Mouse (Mus musculus) forebrain, embryonic 11.5 days (tissue): ENCODE measurements around the gene H3f3a. TPM values are rescaled to one million over a fixed set of nuclear protein-coding genes. Genes with fewer than 3 reads are reported as not detected.
A peak's percentile ranks its signal among the peaks of the same experiment; 100 is the strongest.

ENCODE experiments used
- ATAC-seq: fragments of 200-750 bp; cut with Nextera tagmentation; replicated peaks from 2 replicates; pipeline ENCODE4 v1.8.0; 2017; ENCODE audit warnings: moderate TSS enrichment; ENCODE audit not compliant: low FRiP score
- DNase-seq: peaks from one replicate; pipeline ENCODE4 v3.0.0-alpha.2; 2017; ENCODE audit warnings: low spot score
- H3K27ac ChIP-seq: fragments of 300-500 bp; sonication (generic); 2 replicates; pipeline ENCODE4 v1.5.1; 2014; ENCODE audit warnings: low read depth, low read length
- H3K27me3 ChIP-seq: fragments of 300-500 bp; sonication (generic); 2 replicates; pipeline ENCODE4 v1.6.1; 2014; ENCODE audit warnings: mild to moderate bottlenecking, low read length, mixed read lengths; ENCODE audit not compliant: control insufficient read depth, insufficient read depth
- H3K36me3 ChIP-seq: fragments of 300-500 bp; sonication (generic); 2 replicates; pipeline ENCODE4 v1.6.1; 2014; ENCODE audit warnings: mild to moderate bottlenecking, low read length, moderate library complexity, mixed read lengths; ENCODE audit not compliant: control insufficient read depth, insufficient read depth
- H3K4me1 ChIP-seq: fragments of 300-500 bp; sonication (generic); replicated peaks from 2 replicates; pipeline ENCODE4 v1.6.1; 2014; ENCODE audit warnings: low read length, mixed read lengths; ENCODE audit not compliant: control insufficient read depth, insufficient read depth
- H3K4me2 ChIP-seq: fragments of 300-500 bp; sonication (generic); 2 replicates; pipeline ENCODE4 v1.6.1; 2014; ENCODE audit warnings: low read depth, mild to moderate bottlenecking, low read length, moderate library complexity, mixed read lengths; ENCODE audit not compliant: severe bottlenecking
- H3K4me3 ChIP-seq: fragments of 300-500 bp; sonication (generic); 2 replicates; pipeline ENCODE4 v1.5.1; 2014; ENCODE audit warnings: low read depth, low read length
- H3K9ac ChIP-seq: fragments of 300-500 bp; sonication (generic); 2 replicates; pipeline ENCODE4 v1.6.1; 2014; ENCODE audit warnings: low read length
- H3K9me3 ChIP-seq: fragments of 300-500 bp; sonication (generic); 2 replicates; pipeline ENCODE4 v1.6.1; 2016; ENCODE audit warnings: low read length, mixed read lengths; ENCODE audit not compliant: control insufficient read depth
- WGBS: fragments of 180-500 bp; shearing (Covaris S2); extraction: QIAGEN DNeasy Blood & Tissue Kit; methylation state at CpG from one replicate; pipeline ENCODE4 v1.1.7; 2014; 5-methylcytosine and 5-hydroxymethylcytosine counted together
- polyA plus RNA-seq: library from polyadenylated mRNA; unstranded; fragments of >200 nt; fragmentation: Nextera tagmentation; extraction: Ambion mirVana; gene quantifications from 2 replicates; pipeline ENCODE4 v1.2.1, GENCODE M21; 2014

The H3f3a gene
- polyA plus RNA-seq, 1 experiment from 2014 or later = 3,206 TPM

DNA sequence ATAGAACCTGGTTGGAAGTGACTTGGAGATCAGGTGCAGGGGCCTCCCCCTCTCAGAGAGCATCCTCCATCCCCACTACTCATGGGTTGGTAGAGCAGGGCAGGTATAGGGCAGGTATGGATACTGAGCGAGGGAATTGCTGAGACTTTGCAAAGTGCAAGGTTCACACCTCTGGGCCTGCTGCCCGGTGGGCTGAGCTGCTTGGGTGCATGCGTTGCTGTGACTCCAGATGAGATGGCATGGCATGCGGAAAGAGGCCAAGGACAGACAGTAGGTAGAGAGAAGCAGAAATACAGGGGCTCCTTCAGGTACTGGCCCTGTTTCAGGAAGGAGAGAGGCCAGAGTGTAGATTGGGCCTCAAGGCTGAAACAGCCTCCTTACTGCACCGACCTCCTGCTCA, 32.5 kb downstream of the H3f3a start:
- Histone ChIP-seq H3K36me3 (no peaks in the 10 kb centered on the region), H3K27ac (no peak overlapping the region), H3K4me3 (no peak overlapping the region), H3K4me1 (peaks cover 6% of the 10 kb centered on the region), H3K9ac (no peak overlapping the region), H3K27me3 (no peaks in the 10 kb centered on the region), H3K4me2 (no peak overlapping the region), H3K9me3 (no peaks in the 10 kb centered on the region)
- no peak for ATAC-seq
- 89% methylated on average over 5 of the region's 5 CpGs for WGBS
- DNase-seq = no peak

DNA sequence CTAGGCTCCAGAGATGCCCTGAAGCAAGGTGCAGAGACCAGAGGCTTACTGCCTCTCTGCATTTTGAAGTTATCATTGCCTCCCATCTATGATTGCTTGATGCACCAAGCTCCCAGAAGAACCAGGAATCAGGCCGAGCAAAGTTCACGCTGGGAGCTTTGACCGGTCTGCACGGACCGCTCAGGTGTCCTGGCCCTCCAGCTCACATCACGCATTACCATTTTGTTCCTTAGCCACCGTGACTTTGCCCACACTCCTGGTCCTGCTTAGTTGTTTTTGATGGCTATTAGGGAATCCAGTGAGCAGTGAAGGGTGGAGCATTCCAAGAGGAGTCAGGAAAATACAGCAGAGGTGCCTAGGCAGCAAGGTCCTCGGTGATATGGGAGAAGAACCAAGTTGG, 33.5 kb downstream of the H3f3a start:
- no peak for ATAC-seq
- H3K4me3 ChIP-seq = no peak overlapping the region

DNA sequence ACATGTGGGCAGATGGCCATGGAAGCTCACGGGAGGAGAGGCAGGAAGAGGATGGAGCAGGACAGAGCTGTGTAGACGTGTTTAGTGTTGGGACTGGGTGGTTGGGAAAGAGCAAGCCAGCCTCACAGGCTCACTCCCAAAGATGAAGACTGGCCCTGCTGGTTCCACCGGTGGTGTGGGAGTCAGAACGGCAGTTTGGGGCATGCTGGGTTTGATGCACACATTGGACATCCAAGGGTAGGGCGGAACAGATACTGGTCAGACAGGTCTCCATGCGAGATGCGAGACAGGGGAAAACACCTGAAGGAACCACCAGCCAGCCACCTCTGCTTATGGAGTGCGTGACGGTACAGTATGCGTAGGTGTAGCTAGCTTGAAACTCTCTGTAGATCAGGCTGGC, 34.8 kb downstream of the H3f3a start:
- peaks cover 2% of the 10 kb centered on the region; the same call in 1 of the 2 replicates for H3K9me3 ChIP-seq
- no peak for ATAC-seq
- H3K9ac ChIP-seq = no peak overlapping the region
- H3K4me1 ChIP-seq = peaks cover 6% of the 10 kb centered on the region
- DNase-seq = no peak
- no peaks in the 10 kb centered on the region for H3K36me3 ChIP-seq
- no peak overlapping the region; the same call in 1 of the 2 replicates for H3K4me2 ChIP-seq
- H3K4me3 ChIP-seq = no peak overlapping the region
- no peaks in the 10 kb centered on the region for H3K27me3 ChIP-seq
- H3K27ac ChIP-seq = no peak overlapping the region
- WGBS = 83% methylated on average over 10 of the region's 10 CpGs

More for the DNA sequence above, 33.5 kb downstream of the H3f3a start:
- no peak overlapping the region for H3K4me2 ChIP-seq
- DNase-seq = no peak
- H3K4me1 ChIP-seq = peaks cover 6% of the 10 kb centered on the region
- no peak overlapping the region for H3K27ac ChIP-seq
- no peaks in the 10 kb centered on the region for H3K36me3 ChIP-seq
- WGBS = 92% methylated on average over 8 of the region's 8 CpGs
- no peak overlapping the region for H3K9ac ChIP-seq
- no peaks in the 10 kb centered on the region for H3K27me3 ChIP-seq
- H3K9me3 ChIP-seq = no peaks in the 10 kb centered on the region

DNA sequence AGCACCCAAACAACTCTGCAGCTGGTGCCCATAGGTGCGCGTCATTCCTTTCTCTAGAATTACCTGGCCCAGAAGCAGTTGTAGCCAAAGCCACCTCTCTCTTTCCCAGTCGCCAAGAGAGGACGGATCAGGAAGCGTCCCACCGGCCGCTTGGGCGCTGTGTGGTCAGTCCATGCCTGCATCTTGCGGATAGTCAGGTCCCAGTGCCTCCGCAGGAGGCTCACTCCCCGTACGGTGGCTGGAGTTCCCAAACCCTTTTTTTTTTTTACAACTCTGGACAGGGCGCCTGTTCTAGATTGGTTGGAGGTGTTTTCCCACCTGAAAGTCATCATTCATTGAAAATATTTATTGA, 35.4 kb downstream of the H3f3a start:
- WGBS = 0% methylated on average over 12 of the region's 13 CpGs
- H3K27me3 ChIP-seq = no peaks in the 10 kb centered on the region
- no peak for DNase-seq
- H3K36me3 ChIP-seq = no peaks in the 10 kb centered on the region
- H3K27ac ChIP-seq = peak overlapping the region; percentile 88; the same call in 1 of the 2 replicates
- peaks cover 2% of the 10 kb centered on the region; the same call in 1 of the 2 replicates for H3K9me3 ChIP-seq
- ATAC-seq = peak; percentile 40; the same call in 1 of the 2 replicates
- H3K4me1 ChIP-seq = peaks cover 6% of the 10 kb centered on the region
- H3K4me3 ChIP-seq = peak overlapping the region; percentile 63
- H3K4me2 ChIP-seq = peak overlapping the region; percentile 97
- H3K9ac ChIP-seq = peak overlapping the region; percentile 85

DNA sequence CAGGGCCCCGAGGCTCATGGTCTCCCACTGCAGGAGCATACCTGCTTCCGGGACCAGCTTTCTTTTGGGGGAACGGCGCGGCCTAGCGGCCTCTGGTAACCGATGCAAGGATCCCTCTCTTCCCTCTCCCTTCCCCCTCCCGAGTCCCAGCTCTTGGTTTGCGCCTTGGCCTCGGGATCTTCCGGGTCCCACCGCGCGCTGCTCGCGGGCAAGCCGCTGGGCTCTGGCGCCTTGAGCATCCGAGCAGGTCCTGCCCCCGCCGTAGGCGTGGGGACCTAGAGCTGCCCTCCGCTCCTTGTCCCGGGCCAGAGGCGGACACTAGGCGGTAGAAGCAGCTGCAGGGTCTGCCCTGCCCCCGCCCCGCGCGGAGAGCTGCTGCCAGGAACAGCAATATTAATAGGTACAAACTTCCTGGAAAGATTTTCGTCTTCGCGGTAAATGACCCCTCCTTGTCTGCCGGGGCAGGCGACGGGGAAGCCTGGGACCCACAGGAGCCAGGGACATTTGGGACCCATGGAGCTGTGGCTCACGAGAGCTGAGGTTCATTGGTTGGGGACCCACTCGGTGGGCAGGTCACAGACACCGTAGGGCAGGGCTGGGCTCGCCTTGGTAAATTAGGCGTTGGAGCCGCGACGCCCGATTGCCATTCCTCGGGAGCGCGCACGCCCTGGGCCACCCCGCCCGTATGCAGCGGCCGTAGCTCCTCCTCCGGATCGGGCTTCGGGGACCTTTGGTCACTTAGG, 35.9 kb downstream of the H3f3a start:
- ATAC-seq (peak; percentile 88), DNase-seq (peak; percentile 91)
- peaks cover 2% of the 10 kb centered on the region; the same call in 1 of the 2 replicates for H3K9me3 ChIP-seq
- peak overlapping the region; percentile 85 for H3K9ac ChIP-seq
- peak overlapping the region; percentile 97 for H3K4me2 ChIP-seq
- H3K4me3 ChIP-seq = peak overlapping the region; percentile 63
- H3K36me3 ChIP-seq = no peaks in the 10 kb centered on the region
- peak overlapping the region; percentile 88 for H3K27ac ChIP-seq
- under 1% methylated on average over 55 of the region's 56 CpGs for WGBS
- peaks cover 6% of the 10 kb centered on the region for H3K4me1 ChIP-seq
- H3K27me3 ChIP-seq = no peaks in the 10 kb centered on the region

DNA sequence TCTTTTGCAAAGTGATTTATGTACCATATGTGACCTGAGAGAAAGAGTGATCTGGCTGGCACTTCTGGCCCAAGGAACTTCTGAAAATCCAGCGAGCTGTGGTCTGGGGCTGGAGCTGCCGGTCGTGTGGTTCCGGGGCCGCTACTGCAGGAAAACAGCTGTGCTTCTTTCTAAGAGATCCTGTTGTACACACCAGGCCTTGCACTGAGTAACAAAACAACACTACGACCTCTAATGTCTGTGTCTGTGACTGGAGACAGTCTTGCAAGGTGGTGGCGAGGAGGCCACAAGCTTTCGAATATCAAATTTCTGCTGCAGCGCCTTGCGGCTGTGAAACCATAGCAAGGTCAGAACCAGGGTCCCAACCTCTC, 36.5 kb downstream of the H3f3a start:
- 8% methylated on average over 10 of the region's 10 CpGs for WGBS
- peak overlapping the region; percentile 97 for H3K4me2 ChIP-seq
- peaks cover 6% of the 10 kb centered on the region for H3K4me1 ChIP-seq
- peaks cover 2% of the 10 kb centered on the region; the same call in 1 of the 2 replicates for H3K9me3 ChIP-seq
- ATAC-seq (peak; percentile 40), DNase-seq (no peak)
- no peaks in the 10 kb centered on the region for H3K27me3 ChIP-seq
- H3K36me3 ChIP-seq = no peaks in the 10 kb centered on the region
- peak overlapping the region; percentile 88 for H3K27ac ChIP-seq
- H3K4me3 ChIP-seq = peak overlapping the region; percentile 63
- peak overlapping the region; percentile 85 for H3K9ac ChIP-seq

DNA sequence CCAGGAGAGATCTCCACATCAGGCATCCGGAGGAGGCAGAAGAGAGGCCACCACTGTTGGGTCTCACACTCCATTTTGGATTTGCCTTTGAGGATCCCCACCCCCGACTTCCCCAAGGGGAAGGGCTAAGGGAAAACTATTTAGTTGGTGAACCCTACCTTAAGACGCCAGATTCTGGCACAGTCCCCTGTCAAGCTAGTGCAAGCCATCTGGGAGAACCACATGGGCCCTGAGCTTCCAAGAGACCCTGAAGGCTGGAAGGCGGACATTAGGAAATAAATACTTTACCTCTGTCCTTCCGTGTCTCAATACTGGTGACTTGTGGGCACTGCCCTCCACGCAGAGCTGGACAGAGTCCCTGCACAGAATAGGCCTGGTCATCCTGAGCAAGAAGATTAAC, 37.2 kb downstream of the H3f3a start:
- 88% methylated on average over 6 of the region's 6 CpGs for WGBS
- Histone ChIP-seq H3K4me1 (peaks cover 6% of the 10 kb centered on the region), H3K4me2 (no peak overlapping the region), H3K9ac (no peak overlapping the region), H3K36me3 (no peaks in the 10 kb centered on the region), H3K9me3 (peaks cover 2% of the 10 kb centered on the region; the same call in 1 of the 2 replicates), H3K4me3 (no peak overlapping the region), H3K27me3 (no peaks in the 10 kb centered on the region), H3K27ac (no peak overlapping the region)
- ATAC-seq (no peak), DNase-seq (no peak)

DNA sequence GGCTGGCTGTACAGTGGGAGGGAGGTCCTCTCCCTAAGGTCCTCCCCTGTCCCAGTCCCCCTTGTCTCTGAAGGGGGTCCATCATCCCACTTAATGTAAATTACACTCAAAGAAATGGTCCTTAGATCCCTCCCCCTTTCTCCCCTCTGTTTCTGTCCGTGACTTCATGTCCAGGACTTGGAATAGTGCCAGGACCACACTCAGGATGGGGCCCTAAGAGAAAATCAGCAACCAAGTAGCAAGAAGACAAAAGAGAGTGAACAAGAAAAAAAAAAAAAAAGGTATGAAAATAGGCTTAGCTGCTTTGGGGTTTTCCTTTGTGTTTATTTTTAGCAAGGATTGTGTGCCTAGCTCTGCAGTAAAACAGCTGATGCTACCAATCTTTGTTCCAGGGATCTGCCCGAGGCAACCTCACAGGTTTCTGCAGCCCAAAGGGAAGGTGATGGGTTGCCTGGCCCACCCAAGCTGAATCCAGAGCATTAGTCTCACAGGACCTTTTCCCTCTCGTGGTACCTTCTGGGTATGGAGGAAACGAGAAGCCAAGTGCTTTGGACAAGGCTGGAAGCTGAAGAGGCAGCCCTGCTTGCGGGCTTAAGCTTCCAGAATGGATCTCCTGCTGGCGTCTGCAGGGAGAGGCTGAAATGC, 37.8 kb downstream of the H3f3a start:
- ATAC-seq = no peak
- no peak for DNase-seq
- Histone ChIP-seq H3K36me3 (no peaks in the 10 kb centered on the region), H3K9ac (no peak overlapping the region), H3K4me2 (no peak overlapping the region), H3K9me3 (peaks cover 2% of the 10 kb centered on the region; the same call in 1 of the 2 replicates), H3K4me3 (no peak overlapping the region), H3K27me3 (no peaks in the 10 kb centered on the region), H3K4me1 (peaks cover 6% of the 10 kb centered on the region), H3K27ac (no peak overlapping the region)
- WGBS = 63% methylated on average over 6 of the region's 6 CpGs
